Mouse (Mus musculus) kidney, embryonic 14.5 days (tissue): Measurements from ENCODE around the gene Flt3l. TPM values are rescaled to one million over a fixed set of nuclear protein-coding genes. Genes with fewer than 3 reads are reported as not detected.
A peak's percentile ranks its signal among the peaks of the same experiment; 100 is the strongest.
"Not testable (repeated sequence)": the region's sequence is repeated elsewhere in the genome, so short reads cannot be mapped to it uniquely, and the experiment has no call there.

Experiments used
- ATAC-seq: fragments of 200-750 bp; cut with Nextera tagmentation; 2 replicates; pipeline ENCODE4 v1.8.0; 2017; ENCODE audit warnings: moderate number of reproducible peaks, mild to moderate bottlenecking, moderate TSS enrichment, moderate library complexity; ENCODE audit not compliant: low FRiP score, low TSS enrichment
- H3K27ac ChIP-seq: fragments of 300-500 bp; sonication (generic); 2 replicates; pipeline ENCODE4 v1.5.1; 2014; ENCODE audit warnings: low read depth, mild to moderate bottlenecking, low read length, moderate library complexity, mixed read lengths
- H3K27me3 ChIP-seq: fragments of 300-500 bp; sonication (generic); 2 replicates; pipeline ENCODE4 v1.6.1; 2014; ENCODE audit warnings: mild to moderate bottlenecking, low read length; ENCODE audit not compliant: control insufficient read depth, insufficient read depth
- H3K36me3 ChIP-seq: fragments of 300-500 bp; sonication (generic); 2 replicates; pipeline ENCODE4 v1.6.1; 2014; ENCODE audit warnings: low read length, mixed read lengths; ENCODE audit not compliant: control insufficient read depth, insufficient read depth
- H3K4me1 ChIP-seq: fragments of 300-500 bp; sonication (generic); 2 replicates; pipeline ENCODE4 v1.6.1; 2014; ENCODE audit warnings: low read length, mixed read lengths; ENCODE audit not compliant: control insufficient read depth, insufficient read depth
- H3K4me2 ChIP-seq: fragments of 300-500 bp; sonication (generic); replicated peaks from 2 replicates; pipeline ENCODE4 v1.6.1; 2014; ENCODE audit warnings: low read depth, mild to moderate bottlenecking, low read length
- H3K4me3 ChIP-seq: fragments of 300-500 bp; sonication (generic); 2 replicates; pipeline ENCODE4 v1.5.1; 2014; ENCODE audit warnings: mild to moderate bottlenecking, low read length
- H3K9ac ChIP-seq: fragments of 300-500 bp; sonication (generic); 2 replicates; pipeline ENCODE4 v1.6.1; 2014; ENCODE audit warnings: low read depth, mild to moderate bottlenecking, low read length, moderate library complexity
- H3K9me3 ChIP-seq: fragments of 300-500 bp; sonication (generic); 2 replicates; pipeline ENCODE4 v1.6.1; 2016; ENCODE audit warnings: low read length; ENCODE audit not compliant: control insufficient read depth
- WGBS: fragments of 180-500 bp; shearing (Covaris S2); extraction: QIAGEN DNeasy Blood & Tissue Kit; methylation state at CpG from one replicate; pipeline ENCODE4 v1.1.7; 2014; 5-methylcytosine and 5-hydroxymethylcytosine counted together
- polyA plus RNA-seq: library from polyadenylated mRNA; unstranded; fragments of >200 nt; fragmentation: Nextera tagmentation; extraction: Ambion mirVana; gene quantifications from 2 replicates; pipeline ENCODE4 v1.2.1, GENCODE M21; 2014

The Flt3l gene
- polyA plus RNA-seq, 1 experiment from 2014 or later: 1.3 TPM

DNA sequence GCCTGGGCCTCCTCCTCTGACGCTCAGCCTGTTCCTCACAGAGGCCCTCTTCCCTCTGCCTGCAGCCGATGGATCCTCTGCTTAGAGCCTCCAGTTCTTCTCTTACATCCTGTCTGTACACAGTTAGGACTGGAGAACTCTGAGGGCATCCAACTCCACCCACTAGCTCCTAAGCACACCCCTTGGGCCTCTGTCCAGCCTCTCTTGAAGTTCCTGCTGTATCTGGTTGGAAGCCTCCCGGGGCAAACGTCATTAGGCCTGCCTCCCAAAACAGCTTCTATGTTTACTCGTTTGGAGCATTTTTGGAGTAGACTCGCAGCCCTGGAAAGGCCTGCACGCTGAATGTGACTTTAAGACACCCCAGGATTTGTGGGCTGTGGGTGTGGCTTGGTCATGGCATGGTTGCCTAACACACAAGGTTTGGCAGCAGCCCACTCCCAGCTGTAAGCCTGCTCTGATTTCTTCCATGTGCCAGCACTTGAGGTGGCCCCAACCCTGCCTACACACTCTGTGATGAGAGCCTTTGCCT is 32.5 kb downstream of the Flt3l start, which contains the start of gene Fcgrt:
Fcgrt (minus strand) TSS at position 200 of the 529 bp plus-strand sequence.
- Histone ChIP-seq H3K4me2 (peak within 1 kb of the TSS; percentile 44), H3K36me3 (no peaks in the 10 kb centered on the region), H3K9ac (peak within 1 kb of the TSS; percentile 37), H3K27ac (peak within 1 kb of the TSS; percentile 93), H3K4me3 (peak within 1 kb of the TSS; percentile 36), H3K4me1 (peaks cover 17% of the 10 kb centered on the region), H3K9me3 (no peaks in the 10 kb centered on the region), H3K27me3 (no peaks in the 10 kb centered on the region)
- WGBS: 14% methylated on average over 7 of the region's 7 CpGs
- ATAC-seq: peak; percentile 94

DNA sequence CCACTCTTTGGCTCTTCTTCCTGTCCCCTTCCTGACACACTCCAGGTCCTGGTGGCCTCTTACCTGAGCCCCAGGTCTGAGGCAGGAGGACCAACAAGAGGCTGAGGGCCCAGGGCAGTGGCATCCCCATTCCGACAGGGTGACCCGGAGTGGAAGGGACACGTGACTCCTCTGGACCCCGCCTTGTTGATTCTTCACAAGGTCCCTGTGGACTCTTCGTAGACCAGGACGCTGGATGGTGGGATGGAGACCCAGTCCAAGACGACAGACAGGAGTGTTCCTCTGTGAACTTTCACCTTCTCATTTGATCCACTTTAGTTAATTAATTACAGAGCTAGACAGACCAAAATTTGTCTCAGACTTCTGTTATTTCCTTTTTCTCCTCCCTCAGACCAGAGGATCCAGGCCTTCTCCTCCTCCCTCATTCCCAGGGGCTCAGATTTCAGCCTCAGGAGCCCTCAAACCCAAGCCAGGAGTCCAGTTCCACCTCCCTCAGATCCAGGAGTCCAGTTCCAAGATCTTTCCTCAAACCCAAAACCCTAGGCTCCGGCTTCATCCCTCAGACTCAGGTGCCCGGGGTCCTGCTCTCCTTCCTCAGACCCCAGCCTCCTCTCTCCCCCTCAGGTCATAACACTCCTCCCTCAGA is 33.2 kb downstream of the Flt3l start:
- Histone ChIP-seq H3K4me1 (peaks cover 17% of the 10 kb centered on the region), H3K4me3 (peak overlapping the region; percentile 36), H3K27ac (peak overlapping the region; percentile 93), H3K36me3 (no peaks in the 10 kb centered on the region), H3K9ac (peak overlapping the region; percentile 37), H3K9me3 (no peaks in the 10 kb centered on the region), H3K4me2 (peak overlapping the region; percentile 44), H3K27me3 (no peaks in the 10 kb centered on the region)
- WGBS: 26% methylated on average over 9 of the region's 9 CpGs
- ATAC-seq: peak; percentile 37; the same call in 1 of the 2 replicates

- Histone ChIP-seq H3K27me3 (no peaks in the 10 kb centered on the region), H3K4me1 (peaks cover 17% of the 10 kb centered on the region), H3K9ac (peak overlapping the region; percentile 42; the same call in 1 of the 2 replicates), H3K4me3 (peak overlapping the region; percentile 36; the same call in 1 of the 2 replicates), H3K9me3 (no peaks in the 10 kb centered on the region), H3K27ac (peak overlapping the region; percentile 93; the same call in 1 of the 2 replicates), H3K4me2 (peak overlapping the region; percentile 44), H3K36me3 (no peaks in the 10 kb centered on the region; the same call in 1 of the 2 replicates)
- 70% methylated on average over 11 of the region's 11 CpGs for WGBS
- ATAC-seq: no peak
Measured at GRCm38 (mm10) chr7:45102441-45102840, 33.8 kb downstream of the Flt3l start.

GRCm38 (mm10) chr7:45100046-45100445 is 36.2 kb downstream of the Flt3l start:
- peaks cover 8% of the 10 kb centered on the region; the same call in 1 of the 2 replicates for H3K36me3 ChIP-seq
- H3K27ac ChIP-seq: no peak overlapping the region
- 63% methylated on average over 6 of the region's 6 CpGs for WGBS
- H3K4me2 ChIP-seq: no peak overlapping the region
- ATAC-seq: no peak
- H3K4me1 ChIP-seq: peaks cover 17% of the 10 kb centered on the region
- no peak overlapping the region for H3K9ac ChIP-seq
- H3K9me3 ChIP-seq: no peaks in the 10 kb centered on the region
- H3K4me3 ChIP-seq: no peak overlapping the region
- H3K27me3 ChIP-seq: no peaks in the 10 kb centered on the region

DNA sequence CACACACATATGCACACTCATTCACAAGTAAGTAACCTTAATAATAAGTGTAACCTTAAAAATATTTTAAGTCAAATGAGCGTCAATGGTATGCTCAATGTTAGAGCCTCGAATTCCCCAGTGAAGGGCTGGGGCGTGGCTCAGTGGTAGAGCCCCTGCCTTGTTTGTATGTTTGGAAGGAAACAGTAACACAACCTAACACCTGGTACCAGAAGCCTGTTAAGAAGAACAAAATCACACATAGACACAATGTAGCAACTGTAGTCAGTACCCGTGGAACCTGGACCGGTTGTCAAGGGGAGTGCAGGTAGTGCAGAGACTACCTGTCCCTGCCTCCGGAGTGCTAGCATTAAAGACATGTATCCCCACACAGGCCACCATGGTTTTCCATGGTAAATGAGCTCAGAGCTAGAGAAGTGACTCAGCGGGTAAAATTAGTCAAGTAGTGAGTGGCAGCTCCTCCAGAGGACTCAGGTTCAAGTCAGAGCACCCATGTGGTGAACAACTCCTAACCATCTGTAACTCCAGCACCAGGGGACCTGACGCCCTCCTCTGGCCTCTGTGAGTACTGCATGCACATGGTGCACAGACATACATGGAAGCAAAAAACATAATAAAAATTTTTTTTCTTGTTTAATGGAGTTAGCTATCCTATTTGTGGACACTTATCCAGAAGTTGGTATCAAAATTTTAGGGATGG is 37.5 kb downstream of the Flt3l start:
- H3K27ac ChIP-seq: no peak overlapping the region
- WGBS: 88% methylated on average over 8 of the region's 8 CpGs
- H3K4me2 ChIP-seq: no peak overlapping the region
- H3K36me3 ChIP-seq: peaks cover 8% of the 10 kb centered on the region; the same call in 1 of the 2 replicates
- no peak for ATAC-seq
- H3K27me3 ChIP-seq: no peaks in the 10 kb centered on the region
- no peak overlapping the region for H3K9ac ChIP-seq
- no peaks in the 10 kb centered on the region for H3K9me3 ChIP-seq
- peaks cover 22% of the 10 kb centered on the region for H3K4me1 ChIP-seq
- H3K4me3 ChIP-seq: no peak overlapping the region

- H3K4me2 ChIP-seq: no peak overlapping the region
- no peaks in the 10 kb centered on the region for H3K9me3 ChIP-seq
- no peak overlapping the region for H3K9ac ChIP-seq
- H3K36me3 ChIP-seq: peaks cover 8% of the 10 kb centered on the region; the same call in 1 of the 2 replicates
- WGBS: 52% methylated on average over 6 of the region's 6 CpGs
- no peak for ATAC-seq
- H3K4me3 ChIP-seq: no peak overlapping the region
- peak overlapping the region; percentile 42; the same call in 1 of the 2 replicates for H3K27ac ChIP-seq
- no peaks in the 10 kb centered on the region for H3K27me3 ChIP-seq
- H3K4me1 ChIP-seq: peaks cover 23% of the 10 kb centered on the region
Measured at GRCm38 (mm10) chr7:45097479-45097878, 38.8 kb downstream of the Flt3l start.

GRCm38 (mm10) chr7:45095965-45096364 is 40.3 kb downstream of the Flt3l start:
- ATAC-seq, H3K9me3 ChIP-seq, H3K9ac ChIP-seq, H3K27ac ChIP-seq, H3K27me3 ChIP-seq, H3K4me3 ChIP-seq, H3K36me3 ChIP-seq, H3K4me2 ChIP-seq: not testable (repeated sequence)
- peaks cover 24% of the 10 kb centered on the region; the same call in 1 of the 2 replicates for H3K4me1 ChIP-seq
- WGBS: 94% methylated on average over 14 of the region's 14 CpGs

DNA sequence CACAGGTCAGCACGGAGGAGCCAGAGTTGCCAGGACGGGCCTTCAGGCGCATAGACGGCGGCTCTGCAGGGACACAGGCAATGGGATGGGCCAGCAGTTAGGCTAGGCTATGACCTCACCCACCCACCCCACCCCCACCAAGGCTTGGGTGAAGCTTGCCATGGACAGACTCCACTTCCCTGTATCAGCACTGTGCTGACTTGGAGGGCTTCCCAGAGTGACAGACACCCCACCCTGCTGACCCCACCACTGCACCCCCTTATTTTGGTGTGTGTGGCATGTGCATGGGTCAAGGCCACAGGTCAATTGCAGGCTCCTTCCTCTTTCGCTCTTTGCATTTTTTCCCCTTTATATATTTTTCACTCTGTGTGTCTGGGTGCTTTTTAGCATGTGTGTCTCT is 40.9 kb downstream of the Flt3l start:
- H3K36me3 ChIP-seq: peaks cover 8% of the 10 kb centered on the region; the same call in 1 of the 2 replicates
- no peak overlapping the region for H3K27ac ChIP-seq
- peaks cover 27% of the 10 kb centered on the region; the same call in 1 of the 2 replicates for H3K4me1 ChIP-seq
- H3K27me3 ChIP-seq: no peaks in the 10 kb centered on the region
- no peaks in the 10 kb centered on the region for H3K9me3 ChIP-seq
- no peak overlapping the region for H3K9ac ChIP-seq
- H3K4me3 ChIP-seq: no peak overlapping the region
- no peak for ATAC-seq
- 80% methylated on average over 3 of the region's 6 CpGs for WGBS
- H3K4me2 ChIP-seq: no peak overlapping the region
